Mouse (Mus musculus): ENCODE measurements at regions not wholly inside any gene's neighbourhood (a gene's known extent, or its start where the extent isn't known, plus 50 kb on each side); places are given as distances from the start of the nearest gene placed in this dataset.

GRCm38 (mm10) chr2:107133186-107133585 lies 73.7 kb upstream of the Fshb start:
- TF ChIP-seq CTCF (IDR thresholded peaks at IDR 0.05; ENCODE audit: low read depth, low read length) (no peak), TAL1 (conservative IDR thresholded peaks at IDR 0.05; ENCODE audit: low read depth, low read length) (no peak), POLR2AphosphoS5 (IDR thresholded peaks at IDR 0.05; ENCODE audit: insufficient replicate concordance, low read depth, low read length) (no peak), GATA1 (IDR thresholded peaks at IDR 0.05; ENCODE audit: borderline replicate concordance, low read length) (no peak), GATA2 (IDR thresholded peaks at IDR 0.05; ENCODE audit: borderline replicate concordance, low read depth, low read length) (no peak)
